Mouse (Mus musculus): ENCODE measurements around the gene Ccdc88c. TPM values are rescaled to one million over a fixed set of nuclear protein-coding genes. Genes with fewer than 3 reads are reported as not detected.
A peak's percentile ranks its signal among the peaks of the same experiment; 100 is the strongest.

The Ccdc88c gene
- total RNA-seq, 2 experiments from 2014 or later = 16.7 to 28.8 TPM

GRCm38 (mm10) chr12:101004982-101005381 lies 23.9 kb downstream of the Ccdc88c start:
- no peak for DNase-seq (ENCODE audit: low spot score in 2 of 2)
- intact Hi-C loops (cut with DNase I) = no loop called here

GRCm38 (mm10) chr12:101002801-101003513 lies 25.9 kb downstream of the Ccdc88c start:
- no peak for DNase-seq (ENCODE audit: low spot score in 2 of 2)
- intact Hi-C loops (cut with DNase I) = no loop called here

GRCm38 (mm10) chr12:100999061-100999954 lies 29.5 kb downstream of the Ccdc88c start:
- DNase-seq (ENCODE audit: low spot score in 2 of 2) = no peak
- intact Hi-C loops (cut with DNase I) = no loop called here

- no peak for DNase-seq (ENCODE audit: low spot score in 2 of 2)
- intact Hi-C loops (cut with DNase I) = no loop called here
Measured at GRCm38 (mm10) chr12:100998564-100998962, 30.3 kb downstream of the Ccdc88c start.

GRCm38 (mm10) chr12:100997830-100998563 lies 30.9 kb downstream of the Ccdc88c start:
- intact Hi-C loops (cut with DNase I) = no loop called here
- DNase-seq (ENCODE audit: low spot score in 2 of 2) = no peak

- intact Hi-C loops (cut with DNase I) = no loop called here
- peak; percentile 39 to 53 for DNase-seq (ENCODE audit: low spot score in 2 of 2)
Measured at GRCm38 (mm10) chr12:100996378-100996898, 32.4 kb downstream of the Ccdc88c start.

- no peak for DNase-seq (ENCODE audit: low spot score in 2 of 2)
- intact Hi-C loops (cut with DNase I) = no loop called here
Measured at GRCm38 (mm10) chr12:100995607-100996377, 33.1 kb downstream of the Ccdc88c start.

- intact Hi-C loops (cut with DNase I) = no loop called here
- no peak for DNase-seq (ENCODE audit: low spot score in 2 of 2)
Measured at GRCm38 (mm10) chr12:100994140-100995015, 34.5 kb downstream of the Ccdc88c start.

- intact Hi-C loops (cut with DNase I) = no loop called here
- DNase-seq (ENCODE audit: low spot score in 2 of 2) = no peak
Measured at GRCm38 (mm10) chr12:100993146-100993545, 35.7 kb downstream of the Ccdc88c start.

- intact Hi-C loops (cut with DNase I) = no loop called here
- no peak for DNase-seq (ENCODE audit: low spot score in 2 of 2)
Measured at GRCm38 (mm10) chr12:100992505-100992904, 36.4 kb downstream of the Ccdc88c start.

GRCm38 (mm10) chr12:100991119-100991518 lies 37.7 kb downstream of the Ccdc88c start:
- intact Hi-C loops (cut with DNase I) = no loop called here
- DNase-seq (ENCODE audit: low spot score in 2 of 2) = no peak

GRCm38 (mm10) chr12:100990291-100990690 lies 38.6 kb downstream of the Ccdc88c start:
- intact Hi-C loops (cut with DNase I) = no loop called here

GRCm38 (mm10) chr12:100989780-100990288 lies 39.0 kb downstream of the Ccdc88c start:
- intact Hi-C loops (cut with DNase I) = loop anchor here (5.0 kb wide), 1 partner anchor 37 kb away; the partner anchor contains the start of gene Ccdc88c
- DNase-seq (ENCODE audit: low spot score in 2 of 2) = no peak

More at GRCm38 (mm10) chr12:100990291-100990690, 38.6 kb downstream of the Ccdc88c start:
- DNase-seq (ENCODE audit: low spot score in 2 of 2) = no peak

GRCm38 (mm10) chr12:100988324-100989130 lies 40.3 kb downstream of the Ccdc88c start:
- intact Hi-C loops (cut with DNase I) = loop anchor here (5.0 kb wide), 1 partner anchor 39 kb away; the partner anchor contains the start of gene Ccdc88c
- DNase-seq (ENCODE audit: low spot score in 2 of 2) = peak; percentile 69 to 72

GRCm38 (mm10) chr12:100986423-100986822 lies 42.4 kb downstream of the Ccdc88c start:
- DNase-seq (ENCODE audit: low spot score in 2 of 2) = no peak
- intact Hi-C loops (cut with DNase I) = loop anchor here (5.0 kb wide), 1 partner anchor 41 kb away; the partner anchor contains the start of gene Ccdc88c

- intact Hi-C loops (cut with DNase I) = loop anchor here (5.0 kb wide), 1 partner anchor 42 kb away; the partner anchor contains the start of gene Ccdc88c
- no peak for DNase-seq (ENCODE audit: low spot score in 2 of 2)
Measured at GRCm38 (mm10) chr12:100985793-100986157, 43.1 kb downstream of the Ccdc88c start.

All from left cerebral cortex, postnatal 36 days (tissue).